Mouse (Mus musculus) lung, embryonic 15.5 days (tissue): ENCODE data around the gene Prima1. TPM values are rescaled to one million over a fixed set of nuclear protein-coding genes. Genes with fewer than 3 reads are reported as not detected.

ENCODE experiments used
- polyA plus RNA-seq: library from polyadenylated mRNA; unstranded; fragments of >200 nt; fragmentation: Nextera tagmentation; extraction: Ambion mirVana; gene quantifications from 2 replicates; pipeline ENCODE4 v1.2.1, GENCODE M21; 2015

The Prima1 gene
- polyA plus RNA-seq, 1 experiment from 2014 or later = 0.34 TPM

Other genes with a start within 250 kb of the Prima1 start
- 0.34 TPM in 1 of 2 replicates, not detected in the other for gene Fam181a, start 68.8 kb upstream of the Prima1 start, polyA plus RNA-seq
- gene Asb2, start 113.9 kb upstream of the Prima1 start, polyA plus RNA-seq = 8.6 TPM in 2 replicates
- gene Otub2, start 146.5 kb upstream of the Prima1 start, polyA plus RNA-seq = 8.8 TPM in 2 replicates
- 0.16 TPM in 1 of 2 replicates, not detected in the other for gene 9330161L09Rik, start 165.7 kb upstream of the Prima1 start, polyA plus RNA-seq
- gene Ddx24, start 183.7 kb upstream of the Prima1 start, polyA plus RNA-seq = 76.7 and 83.1 TPM in 2 replicates
- gene Ifi27, start 192.1 kb upstream of the Prima1 start, polyA plus RNA-seq = 45.6 and 51.1 TPM in 2 replicates
- 10.5 and 13.5 TPM in 2 replicates for gene Ifi27l2a, start 201.5 kb upstream of the Prima1 start, polyA plus RNA-seq
- gene Ifi27l2b, start 215.1 kb upstream of the Prima1 start, polyA plus RNA-seq = not detected in 2 replicates